Mouse (Mus musculus): ENCODE data around the gene Macrod1.

DNA sequence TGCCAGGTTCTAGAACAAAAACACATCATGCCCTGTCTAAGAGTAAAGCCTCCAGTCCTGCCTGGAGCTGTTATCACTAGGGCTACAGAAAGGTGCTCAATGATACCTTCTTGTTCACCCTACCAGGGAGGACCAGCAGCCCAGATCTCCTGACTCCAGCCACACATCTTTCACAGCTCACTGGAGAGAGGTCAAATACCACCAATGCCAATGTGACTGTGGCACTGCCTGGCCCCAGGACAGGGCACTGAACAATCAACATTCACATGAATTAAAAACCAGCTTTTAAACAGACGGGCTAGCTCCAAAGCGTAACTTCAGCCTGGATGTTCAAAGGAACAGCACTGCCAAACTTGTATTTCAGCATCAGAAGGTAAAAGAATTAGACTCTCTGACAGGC, 179.4 kb downstream of the Macrod1 start:
- no peak for TF ChIP-seq CTCF (IDR thresholded peaks at IDR 0.05; ENCODE audit: extremely low read depth, insufficient read depth, low read length)
- TF ChIP-seq POLR2A (IDR thresholded peaks at IDR 0.05; ENCODE audit: extremely low read depth, insufficient read depth, low read length) = no peak
